Mouse (Mus musculus) left cerebral cortex, adult 8-10 months (tissue): ENCODE measurements at regions not wholly inside any gene's neighbourhood (a gene's known extent, or its start where the extent isn't known, plus 50 kb on each side); places are given as distances from the start of the nearest gene placed in this dataset.

Experiments
- DNase-seq, 2 experiments: peaks; one replicate each; pipeline ENCODE4 v3.0.0; 2022; ENCODE audit warnings: low spot score in 2 of 2

- no peak for DNase-seq
Observed at GRCm38 (mm10) chr10:43634371-43635080, 56.4 kb downstream of the Cd24a start.

GRCm38 (mm10) chr10:43641169-43641945, 63.3 kb downstream of the Cd24a start:
- no peak for DNase-seq

DNA sequence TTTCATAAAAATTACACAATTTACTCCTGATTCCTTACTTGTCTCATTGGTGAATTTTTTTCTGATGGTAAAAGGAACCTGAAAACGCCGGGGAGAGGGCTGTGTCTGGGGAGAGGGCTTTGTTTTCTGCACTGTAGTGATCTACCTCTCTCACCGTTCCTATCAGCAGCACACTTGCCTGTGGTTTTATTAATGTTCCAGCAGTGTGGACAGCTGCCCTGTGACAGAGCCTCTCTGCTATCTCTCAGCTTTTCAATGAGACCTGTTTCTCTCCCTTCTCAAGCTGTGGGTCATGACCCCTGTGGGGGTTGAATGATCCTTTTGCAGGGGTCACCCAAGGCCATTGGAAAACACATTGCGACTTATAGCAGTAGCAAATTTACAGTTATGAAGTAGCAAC, 68.2 kb downstream of the Cd24a start:
- no peak for DNase-seq

- no peak for DNase-seq
Observed at GRCm38 (mm10) chr10:43646965-43647364, 68.9 kb downstream of the Cd24a start.

DNA sequence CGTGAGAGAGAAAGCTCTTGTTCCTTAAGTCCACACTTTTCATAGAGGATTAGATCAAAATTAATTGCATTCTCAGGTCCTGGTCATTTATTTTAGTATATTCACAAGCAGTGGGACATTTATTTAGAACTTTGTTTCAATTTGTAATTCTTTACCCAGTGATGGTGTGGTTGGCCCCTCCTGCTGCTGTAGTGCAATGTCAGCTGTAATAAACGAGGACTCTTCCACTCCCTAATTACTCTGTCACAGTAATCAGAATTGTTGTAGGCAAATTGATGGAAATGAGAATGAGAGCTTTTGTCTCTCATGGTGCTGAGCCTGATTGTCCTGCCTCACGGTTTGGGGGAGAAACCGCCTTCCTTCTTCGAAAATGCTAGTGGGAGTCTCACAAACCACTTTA, 70.1 kb downstream of the Cd24a start:
- no peak for DNase-seq

- DNase-seq = no peak
Observed at GRCm38 (mm10) chr10:43648815-43649447, 70.8 kb downstream of the Cd24a start.

DNA sequence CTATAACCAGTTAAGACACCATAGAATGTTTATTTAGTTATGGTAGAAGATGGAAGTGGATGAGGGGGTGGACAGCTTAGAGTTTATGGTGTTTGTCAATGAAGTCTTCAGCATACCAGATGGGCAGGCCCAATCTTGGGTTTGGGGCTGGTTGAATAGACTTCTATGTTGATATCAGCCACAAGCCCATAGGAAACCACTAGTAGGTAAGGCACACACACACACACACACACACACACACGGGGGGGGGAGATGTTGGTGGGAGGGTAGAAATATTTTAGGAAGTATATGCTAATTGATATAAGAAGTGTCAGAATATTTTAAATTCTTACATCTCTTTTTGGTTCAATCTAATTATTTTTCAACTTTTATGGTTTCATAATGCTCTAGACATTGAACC, 72.4 kb downstream of the Cd24a start:
- no peak for DNase-seq

- no peak for DNase-seq
Observed at GRCm38 (mm10) chr10:43651505-43651904, 73.4 kb downstream of the Cd24a start.

- DNase-seq = no peak
Observed at GRCm38 (mm10) chr10:43651915-43652314, 73.8 kb downstream of the Cd24a start.

DNA sequence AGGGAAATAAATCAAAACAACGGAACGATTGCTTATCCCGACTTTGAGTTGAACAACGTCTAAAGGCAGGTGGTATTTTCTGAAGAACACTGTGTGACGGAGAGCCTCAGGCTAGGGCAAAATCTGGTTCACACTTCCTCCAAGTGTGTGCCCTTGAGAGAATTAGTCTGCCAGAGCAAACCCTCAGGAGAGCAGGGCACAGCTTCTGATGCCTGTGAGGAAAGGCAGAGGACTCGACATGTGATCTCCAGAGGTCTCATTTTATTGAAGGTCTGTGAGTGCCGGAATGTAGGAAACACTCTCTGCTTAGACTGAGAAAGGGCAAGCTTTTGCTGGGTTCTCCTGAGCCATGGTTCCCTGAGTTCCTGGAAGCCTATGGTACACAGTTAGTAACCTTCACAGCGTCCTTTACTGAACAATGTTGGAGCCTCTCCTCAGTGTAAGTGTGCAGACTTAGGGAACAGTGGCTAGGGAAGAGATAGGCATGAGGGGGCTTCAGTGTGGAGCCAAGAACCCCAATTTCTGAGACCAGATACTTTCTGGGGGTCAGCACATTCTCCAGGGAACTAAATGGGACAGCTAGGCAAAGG, 77.1 kb downstream of the Cd24a start:
- DNase-seq = no peak

- DNase-seq = no peak
Observed at GRCm38 (mm10) chr10:43655680-43656079, 77.6 kb downstream of the Cd24a start.

GRCm38 (mm10) chr10:43656207-43656606, 78.1 kb downstream of the Cd24a start:
- DNase-seq = no peak

GRCm38 (mm10) chr10:43657501-43658225, 79.6 kb downstream of the Cd24a start:
- DNase-seq = no peak

- DNase-seq = no peak
Observed at GRCm38 (mm10) chr10:43658226-43658593, 80.1 kb downstream of the Cd24a start.

DNA sequence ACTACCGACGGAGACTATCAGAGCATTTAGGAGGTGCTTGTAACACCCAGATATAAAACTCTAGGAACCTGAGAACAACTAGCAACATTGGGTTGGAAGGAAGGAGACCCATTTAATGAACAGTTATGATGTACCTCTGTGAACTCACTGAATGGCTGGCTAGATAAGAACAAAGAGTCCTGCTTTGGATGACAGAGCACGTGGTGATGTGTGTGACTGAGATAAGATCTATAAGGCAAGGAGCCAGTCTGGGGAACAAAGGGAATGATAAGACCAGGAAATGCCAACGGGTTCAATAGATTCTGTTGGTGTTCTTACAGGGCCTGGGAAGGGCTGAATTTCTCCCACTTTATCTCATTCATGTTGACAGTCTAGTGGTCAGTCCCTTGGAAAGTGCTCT, 86.8 kb downstream of the Cd24a start:
- no peak for DNase-seq

DNA sequence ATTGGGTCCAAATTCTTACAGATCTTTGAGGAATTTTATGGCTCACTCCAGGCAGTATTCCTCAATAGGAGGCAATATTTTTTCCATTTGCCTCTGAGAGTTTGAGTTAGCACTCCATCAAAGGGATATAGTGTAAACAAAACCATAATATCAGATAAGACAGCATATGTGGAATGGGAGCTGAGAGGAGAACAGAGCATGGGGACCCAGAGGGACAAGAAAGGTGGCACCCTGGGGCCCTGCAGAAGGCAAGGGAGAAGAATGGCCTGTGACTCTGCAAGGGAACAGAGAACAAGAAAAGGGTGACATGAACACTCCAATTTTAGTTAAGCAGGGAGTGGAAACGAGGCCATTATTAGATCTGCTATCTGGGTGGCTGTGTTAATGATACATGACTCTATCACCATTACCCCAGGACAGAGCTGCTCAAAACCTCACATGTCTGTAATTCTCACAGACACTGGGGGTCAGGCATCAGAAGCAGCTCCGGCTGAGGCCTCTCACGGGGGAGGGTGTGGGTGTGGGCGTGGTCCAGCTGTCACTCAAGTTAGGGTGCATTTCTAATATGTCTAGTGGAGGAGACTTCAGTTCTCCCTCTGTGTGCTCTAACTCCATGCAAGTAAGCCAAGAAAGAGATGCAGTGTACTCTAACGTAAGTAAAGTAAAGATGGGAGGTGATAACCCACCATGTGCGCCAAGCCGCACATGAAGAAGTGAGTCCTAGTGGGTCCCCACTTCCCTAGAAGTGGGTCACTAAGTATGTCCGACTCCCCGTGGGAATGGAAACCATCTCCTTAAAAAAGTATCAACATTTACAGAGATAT, 88.4 kb downstream of the Cd24a start:
- no peak for DNase-seq

- DNase-seq = no peak
Observed at GRCm38 (mm10) chr10:43667086-43667690, 89.1 kb downstream of the Cd24a start.

DNA sequence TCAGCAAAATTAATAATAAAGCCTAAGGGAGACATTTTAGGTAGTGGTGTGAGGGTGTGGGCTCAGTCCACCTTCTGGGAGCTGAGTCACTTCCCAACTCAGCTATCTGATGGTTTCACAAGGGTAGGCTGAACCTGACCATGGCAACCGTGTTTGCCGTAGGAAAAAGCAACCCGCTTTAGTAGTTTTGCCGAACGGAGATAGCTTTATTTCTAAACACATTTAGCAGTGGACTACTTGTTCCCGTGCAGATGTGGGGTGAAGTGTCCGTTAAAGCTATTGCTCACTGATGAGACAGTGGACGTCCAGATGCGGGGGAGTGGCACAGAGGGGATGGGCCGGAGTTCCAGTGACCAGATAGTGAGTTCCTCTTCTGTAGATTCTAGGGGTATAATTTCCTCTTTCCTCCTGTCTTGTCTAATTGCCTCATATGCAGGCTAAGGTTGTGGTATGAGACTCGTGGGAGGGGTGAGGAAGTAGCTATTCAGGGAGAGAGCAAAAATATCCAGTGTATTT, 89.7 kb downstream of the Cd24a start:
- DNase-seq = no peak

DNA sequence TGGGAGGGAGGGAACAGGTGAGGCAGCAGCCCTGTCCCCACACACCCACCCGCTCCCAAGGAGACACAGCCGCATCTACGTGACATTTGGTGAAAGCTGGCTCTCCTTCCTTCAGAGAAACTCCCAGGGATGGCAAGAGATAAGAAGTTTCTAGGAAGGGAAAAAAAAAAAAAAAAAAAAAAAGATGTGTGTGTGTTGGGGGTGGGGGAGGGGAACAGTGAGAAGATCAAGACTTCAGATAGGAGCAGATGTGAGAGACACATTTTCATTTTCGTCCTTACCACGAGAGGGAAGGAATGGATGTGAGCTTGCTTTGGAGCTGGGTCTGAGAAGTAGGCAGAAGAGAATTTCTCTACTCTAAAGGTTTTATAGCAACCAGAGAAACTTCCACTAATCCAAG, 91.4 kb downstream of the Cd24a start:
- no peak for DNase-seq

- DNase-seq = no peak
Observed at GRCm38 (mm10) chr10:43670745-43671144, 92.7 kb downstream of the Cd24a start.
